Mouse (Mus musculus) skeletal muscle tissue, postnatal 0 days (tissue): Measurements from ENCODE around the gene Nr2f6. TPM values are rescaled to one million over a fixed set of nuclear protein-coding genes. Genes with fewer than 3 reads are reported as not detected.

Experiments used
- polyA plus RNA-seq: library from polyadenylated mRNA; unstranded; fragments of >200 nt; fragmentation: Nextera tagmentation; extraction: Ambion mirVana; gene quantifications from 2 replicates; pipeline ENCODE4 v1.2.1, GENCODE M21; 2015

The Nr2f6 gene
- polyA plus RNA-seq: 27.5 and 32.7 TPM in 2 replicates

GRCm38 (mm10) chr8:71381421-71381970, at the start of gene Nr2f6:
Nr2f6 (minus strand) TSS chr8:71381960.

DNA sequence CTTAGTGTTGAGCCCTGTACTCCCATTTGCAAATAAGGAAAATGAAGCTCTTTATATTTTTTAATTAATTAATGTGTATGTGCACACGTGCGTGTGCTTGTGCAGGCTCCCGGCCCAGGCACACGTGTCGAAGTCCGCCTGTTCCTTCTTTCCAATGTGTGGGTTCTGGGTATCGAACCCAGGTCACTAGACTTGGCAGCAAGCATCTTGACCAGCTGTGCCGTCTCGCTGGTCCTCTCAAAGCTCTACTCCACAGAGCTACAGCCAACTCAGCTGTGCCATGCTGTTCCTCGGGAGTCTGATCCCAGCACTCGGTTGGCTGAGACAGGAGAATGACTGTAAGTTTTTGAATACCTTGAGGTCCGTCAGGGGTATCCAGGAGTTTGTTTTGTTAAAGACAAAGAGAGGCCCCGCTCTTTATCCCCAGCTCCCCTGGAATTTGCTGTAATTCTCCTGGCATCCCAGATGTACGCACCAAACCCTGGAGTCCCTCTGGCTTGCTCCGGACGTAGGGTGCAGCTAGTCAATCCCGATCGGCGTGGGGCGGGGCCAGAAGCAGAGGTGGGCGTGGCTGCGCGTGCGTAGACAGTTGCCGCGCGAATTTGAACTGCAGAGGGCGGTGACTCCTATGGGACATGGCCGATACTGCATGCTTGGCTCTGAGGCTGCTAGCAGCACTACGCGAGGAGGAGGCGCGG, 23.8 kb upstream of the Nr2f6 start, which contains the start of gene Ankle1:
Gene Ankle1, plus strand, starts transcription at position 610 of the 698 bp plus-strand sequence.

GRCm38 (mm10) chr8:71396639-71397305, 15.0 kb upstream of the Nr2f6 start, which contains the start of gene Babam1:
Babam1 (plus strand) TSS chr8:71396861.

DNA sequence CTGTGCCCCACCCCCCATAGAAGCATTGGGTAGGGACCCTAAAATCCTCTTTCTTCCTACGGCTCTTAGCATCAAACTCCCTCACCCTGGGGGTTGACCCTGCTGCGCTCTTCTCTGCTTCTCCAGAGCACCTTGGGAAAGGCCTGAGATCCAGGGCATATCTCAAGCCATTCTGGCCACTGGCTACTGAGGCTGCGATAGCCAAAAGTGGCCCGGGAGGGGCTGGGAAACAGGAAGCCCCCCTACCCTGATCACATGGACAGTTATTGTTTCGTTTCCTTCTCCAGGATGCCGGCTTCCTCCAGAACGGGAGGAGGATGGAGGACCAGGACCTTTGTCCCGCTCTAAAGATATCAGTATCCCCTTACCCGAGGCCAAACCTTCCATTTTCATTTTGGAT, 13.9 kb upstream of the Nr2f6 start, which contains the start of gene Ushbp1:
Gene Ushbp1, minus strand, starts transcription at position 174 of the 400 bp plus-strand sequence.

GRCm38 (mm10) chr8:71371236-71371848, 10.4 kb downstream of the Nr2f6 start, which contains the start of gene Ocel1:
Ocel1 (plus strand) TSS chr8:71371298.

GRCm38 (mm10) chr8:71366771-71367528, 14.8 kb downstream of the Nr2f6 start, which contains the start of gene Use1:
Use1 (plus strand) TSS chr8:71366848.

Other genes starting within 250 kb of the Nr2f6 start
- gene Myo9b, start 109.2 kb downstream of the Nr2f6 start, polyA plus RNA-seq: 6.7 and 7.5 TPM in 2 replicates
- gene Haus8, start 109.0 kb downstream of the Nr2f6 start, polyA plus RNA-seq: 16.2 and 18.1 TPM in 2 replicates
- 106 and 119 TPM in 2 replicates for gene Use1, start 15.1 kb downstream of the Nr2f6 start, polyA plus RNA-seq
- 4.9 and 6.7 TPM in 2 replicates for gene Ocel1, start 10.7 kb downstream of the Nr2f6 start, polyA plus RNA-seq
- 14.4 and 14.5 TPM in 2 replicates for gene Ushbp1, start 13.8 kb upstream of the Nr2f6 start, polyA plus RNA-seq
- gene Babam1, start 14.9 kb upstream of the Nr2f6 start, polyA plus RNA-seq: 64.8 and 75.1 TPM in 2 replicates
- 5.9 and 6.0 TPM in 2 replicates for gene Ankle1, start 24.1 kb upstream of the Nr2f6 start, polyA plus RNA-seq
- gene Abhd8, start 81.7 kb upstream of the Nr2f6 start, polyA plus RNA-seq: 39.0 and 41.2 TPM in 2 replicates
- gene Mrpl34, start 83.0 kb upstream of the Nr2f6 start, polyA plus RNA-seq: 94.6 and 97.7 TPM in 2 replicates
- gene Dda1, start 87.2 kb upstream of the Nr2f6 start, polyA plus RNA-seq: 48.3 and 57.9 TPM in 2 replicates
- 1.3 and 2.4 TPM in 2 replicates for gene Ano8, start 104.0 kb upstream of the Nr2f6 start, polyA plus RNA-seq
- gene Gtpbp3, start 106.1 kb upstream of the Nr2f6 start, polyA plus RNA-seq: 7.5 and 9.5 TPM in 2 replicates
- 21.9 and 33.3 TPM in 2 replicates for gene Plvap, start 129.8 kb upstream of the Nr2f6 start, polyA plus RNA-seq
- gene Ccdc194, start 143.8 kb upstream of the Nr2f6 start, polyA plus RNA-seq: 0.33 and 0.57 TPM in 2 replicates
- gene Bst2, start 155.5 kb upstream of the Nr2f6 start, polyA plus RNA-seq: 57.6 and 67.3 TPM in 2 replicates
- 47.7 and 53.4 TPM in 2 replicates for gene Mvb12a, start 161.0 kb upstream of the Nr2f6 start, polyA plus RNA-seq
- gene Tmem221, start 176.9 kb upstream of the Nr2f6 start, polyA plus RNA-seq: 0.21 and 0.48 TPM in 2 replicates
- 0.38 and 0.40 TPM in 2 replicates for gene Nxnl1, start 184.6 kb upstream of the Nr2f6 start, polyA plus RNA-seq
- gene Slc27a1, start 186.9 kb upstream of the Nr2f6 start, polyA plus RNA-seq: 50.7 and 177 TPM in 2 replicates
- 159 and 188 TPM in 2 replicates for gene Pgls, start 210.2 kb upstream of the Nr2f6 start, polyA plus RNA-seq
- 0.96 and 1.2 TPM in 2 replicates for gene Fam129c, start 215.7 kb upstream of the Nr2f6 start, polyA plus RNA-seq
- gene Colgalt1, start 229.0 kb upstream of the Nr2f6 start, polyA plus RNA-seq: 44.7 and 50.8 TPM in 2 replicates